Mouse (Mus musculus): ENCODE data around the gene Cd59b.
"Not testable (repeated sequence)": the region's sequence is repeated elsewhere in the genome, so short reads cannot be mapped to it uniquely, and the experiment has no call there.

GRCm38 (mm10) chr2:104065526-104065925, 4.1 kb upstream of the Cd59b start, which contains the start of gene Gm10912:
- TF ChIP-seq CTCF (IDR thresholded peaks at IDR 0.05; ENCODE audit: control insufficient read depth, insufficient read depth, insufficient read length); FOSL1 (IDR thresholded peaks at IDR 0.05; ENCODE audit: insufficient read depth, low read length, poor library complexity, severe bottlenecking); MYOD1 (IDR thresholded peaks at IDR 0.05; ENCODE audit: control insufficient read depth, insufficient read length, low read depth); USF1 (IDR thresholded peaks at IDR 0.05; ENCODE audit: low read depth); MAX (IDR thresholded peaks at IDR 0.05): not testable (repeated sequence)

Data from C2C12 (cell line).